Mouse (Mus musculus): Measurements from ENCODE around the gene Rasa4.
A peak's percentile ranks its signal among the peaks of the same experiment; 100 is the strongest.
"Not testable (repeated sequence)": the region's sequence is repeated elsewhere in the genome, so short reads cannot be mapped to it uniquely, and the experiment has no call there.

Gene Rasa4

DNA sequence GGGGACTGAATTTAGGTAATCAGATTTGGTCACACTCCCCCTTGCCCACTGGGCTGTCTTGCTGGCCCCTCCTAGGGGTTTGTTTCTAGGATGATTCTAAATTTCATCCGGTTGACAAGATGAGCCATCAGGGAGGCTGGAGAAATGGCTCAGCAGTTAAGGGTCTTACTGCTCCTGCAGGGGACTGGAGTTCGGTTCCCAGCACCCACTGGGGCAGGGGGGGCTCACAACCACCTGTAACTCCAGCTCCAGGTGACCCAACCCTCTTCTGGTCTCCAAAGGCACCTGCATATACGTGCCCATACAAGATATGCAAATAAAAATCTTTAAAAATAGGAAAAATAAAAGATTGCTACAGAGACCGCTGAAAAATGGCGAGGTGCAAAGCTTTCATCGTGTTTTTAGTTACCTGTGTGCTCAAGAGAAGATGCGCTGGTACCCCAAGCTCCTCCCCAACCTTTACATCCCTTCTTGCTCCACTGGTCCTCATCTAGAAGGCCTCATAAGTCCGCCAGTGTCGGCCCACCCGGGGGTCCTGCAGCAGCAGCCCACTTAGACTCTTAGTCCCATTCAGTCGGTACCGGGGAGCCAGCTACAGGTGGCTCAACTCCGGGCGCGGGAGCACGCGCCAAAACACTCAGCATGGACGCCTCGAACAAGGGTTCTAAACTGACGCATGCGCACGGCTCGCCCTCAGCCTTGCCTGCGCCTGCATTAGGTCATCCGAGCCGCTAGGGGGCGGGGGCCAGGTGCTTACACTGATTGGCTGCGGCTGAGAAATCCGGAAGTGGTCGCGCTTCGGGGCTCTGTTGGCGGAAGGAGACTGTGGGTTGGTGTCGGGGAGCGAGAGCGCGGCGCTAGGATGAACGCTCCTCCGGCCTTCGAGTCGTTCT lies 32.4 kb downstream of the Rasa4 start, which contains the start of gene Polr2j:
Gene Polr2j (plus strand): TSS at position 741 of the 893 bp plus-strand sequence.
- DNase-seq: peak; percentile 97

DNA sequence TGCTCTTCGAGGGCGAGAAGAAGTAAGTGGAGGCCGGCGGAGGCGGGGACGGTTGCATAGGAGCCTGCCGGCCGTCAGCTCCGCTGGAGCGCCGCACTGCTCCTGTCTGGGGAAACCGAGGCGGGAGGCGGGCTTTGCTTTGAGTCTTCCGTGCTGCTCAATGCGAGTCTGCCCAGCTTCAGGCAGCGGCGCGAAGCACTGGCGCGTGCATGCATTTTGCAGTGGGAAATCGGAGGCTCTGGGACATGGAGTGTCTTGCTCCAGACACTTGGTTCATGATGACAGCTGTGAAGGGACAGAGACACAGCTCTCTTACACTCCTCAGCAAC lies 33.0 kb downstream of the Rasa4 start:
- DNase-seq: no peak

DNA sequence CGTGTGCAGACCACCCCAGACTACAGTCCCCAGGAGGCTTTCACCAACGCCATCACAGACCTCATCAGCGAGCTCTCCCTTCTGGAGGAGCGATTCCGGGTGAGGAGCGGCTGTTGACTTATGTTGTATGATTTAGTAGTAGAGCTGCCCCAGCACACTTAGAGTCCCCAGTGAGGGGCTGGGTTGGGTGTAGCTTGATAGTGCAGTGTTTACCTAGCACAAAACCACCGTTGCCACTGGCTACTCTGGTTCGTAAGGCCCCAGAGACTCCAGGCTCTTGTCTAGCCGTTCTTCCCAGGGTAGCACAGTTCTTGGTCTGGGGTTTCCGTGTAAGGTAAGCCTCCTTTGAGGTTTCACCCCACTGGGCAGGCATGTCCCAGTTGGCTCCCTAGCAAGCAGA lies 38.4 kb downstream of the Rasa4 start:
- DNase-seq: no peak

DNA sequence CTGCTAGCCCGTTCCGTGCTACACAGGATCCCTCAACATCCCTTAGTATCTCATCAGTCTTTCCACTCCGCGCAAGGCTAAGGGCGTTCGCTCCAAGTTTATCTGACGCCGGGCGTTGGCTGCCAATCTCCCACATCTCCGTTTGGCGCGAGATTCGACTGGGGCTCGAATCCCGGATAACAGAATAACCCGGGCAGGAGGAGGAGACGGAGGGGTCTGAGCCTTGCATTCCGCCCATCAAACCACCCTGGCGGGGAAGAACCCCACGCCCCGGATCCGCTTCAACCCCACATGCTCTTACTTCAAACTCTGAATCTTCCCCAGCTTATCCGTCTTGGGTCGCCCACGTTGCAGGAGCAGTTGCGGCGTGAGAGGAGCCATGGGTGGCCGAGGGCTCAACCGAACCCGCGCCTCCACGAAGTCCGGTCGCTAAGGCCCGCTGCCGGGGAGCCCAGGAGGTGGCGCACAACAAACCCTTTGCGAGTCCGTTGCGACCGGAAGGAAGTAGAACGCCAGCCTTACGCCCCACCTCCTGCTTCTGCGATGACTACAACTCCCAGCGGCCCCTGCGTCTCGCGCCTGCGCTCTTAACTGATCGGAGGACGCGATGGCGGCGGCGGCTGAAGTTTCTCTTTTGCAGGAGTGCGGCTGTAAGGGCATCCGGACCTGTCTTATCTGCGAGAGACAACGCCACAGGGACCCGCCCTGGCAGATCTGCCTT lies 52.0 kb downstream of the Rasa4 start, which contains the start of the genes Lrwd1 and Alkbh4:
Gene Lrwd1 (minus strand): TSS at position 504 of the 721 bp plus-strand sequence.
Gene Alkbh4 (plus strand): TSS at position 576 of the 721 bp plus-strand sequence.
- peak; percentile 98 for DNase-seq

DNA sequence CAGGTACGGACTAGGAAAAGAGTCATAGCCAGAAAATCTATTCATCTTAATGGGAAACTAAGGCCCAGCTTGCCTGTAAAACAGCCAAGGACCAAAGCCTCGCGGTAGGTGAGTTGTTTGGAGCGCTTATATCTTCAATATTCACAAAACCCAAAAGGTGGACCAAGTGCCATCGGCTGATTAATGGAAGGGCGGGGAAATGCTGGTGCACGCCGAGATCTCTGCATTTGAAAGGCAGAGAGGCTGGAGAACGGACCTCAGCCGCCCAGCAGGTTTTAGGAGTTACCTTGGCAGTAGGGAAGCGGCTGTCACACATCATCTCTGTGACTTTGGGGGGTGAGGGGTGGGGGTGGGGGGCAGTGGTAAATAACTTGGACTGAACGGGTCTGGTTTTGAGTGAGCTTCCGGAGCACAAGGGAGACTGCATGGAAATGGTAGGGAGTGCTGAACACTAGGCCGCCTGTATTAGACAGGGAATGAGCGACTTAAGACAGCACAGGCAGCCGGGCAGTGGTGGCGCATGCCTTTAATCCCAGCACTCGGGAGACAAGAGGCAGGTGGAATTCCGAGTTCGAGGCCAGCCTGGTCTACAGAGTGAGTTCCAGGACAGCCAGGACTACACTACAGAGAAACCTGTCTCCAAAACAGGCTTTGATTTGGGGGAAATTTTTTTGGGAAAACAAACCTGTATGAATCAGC lies 52.7 kb downstream of the Rasa4 start:
- DNase-seq: no peak

DNA sequence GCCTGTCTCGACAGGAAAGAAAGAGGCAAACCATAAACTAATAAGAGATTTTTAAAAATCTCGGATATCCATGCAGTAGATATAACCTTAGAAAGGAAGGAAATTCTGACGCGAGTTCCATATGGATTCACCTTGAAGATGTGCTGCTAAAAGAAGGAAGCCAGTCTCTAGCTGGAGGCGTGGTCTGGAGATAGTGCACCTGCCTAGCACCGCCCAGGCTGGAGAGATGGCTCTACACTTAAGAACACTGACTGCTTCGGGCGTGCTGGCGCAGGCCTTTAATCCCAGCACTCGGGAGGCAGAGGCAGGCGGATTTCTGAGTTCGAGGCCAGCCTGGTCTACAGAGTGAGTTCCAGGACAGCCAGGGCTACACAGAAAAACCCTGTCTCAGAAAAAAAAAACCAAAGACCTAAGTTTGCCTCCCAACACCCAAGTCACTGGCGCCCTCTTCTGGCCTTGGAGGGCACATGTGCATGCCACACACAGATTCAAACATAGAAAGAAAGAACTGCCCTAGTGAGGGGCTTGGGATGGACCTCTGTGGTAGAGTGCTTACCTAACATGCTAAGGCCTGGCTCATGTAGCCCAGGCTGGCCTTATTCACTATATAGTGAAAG lies 54.0 kb downstream of the Rasa4 start:
- DNase-seq: peak; percentile 41

DNA sequence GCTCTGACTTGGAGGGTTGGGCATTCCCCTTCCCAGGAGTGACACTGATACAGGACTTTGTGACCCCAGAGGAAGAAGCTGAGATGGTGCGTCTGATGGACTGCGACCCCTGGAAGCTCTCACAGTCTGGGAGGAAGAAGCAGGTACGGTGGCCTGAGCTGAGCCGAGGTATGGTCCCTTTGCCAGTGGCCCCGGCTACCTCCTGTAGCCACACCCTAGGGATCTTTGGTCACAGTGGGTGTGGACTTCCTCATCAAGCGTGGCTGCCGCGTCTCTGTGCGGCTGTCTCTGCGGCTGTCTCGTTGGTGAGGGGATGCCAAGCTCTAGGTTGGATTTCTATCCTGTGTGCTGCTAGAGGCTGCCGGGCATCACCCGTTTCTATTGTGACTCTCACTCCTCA lies 55.7 kb downstream of the Rasa4 start:
- no peak for DNase-seq

DNA sequence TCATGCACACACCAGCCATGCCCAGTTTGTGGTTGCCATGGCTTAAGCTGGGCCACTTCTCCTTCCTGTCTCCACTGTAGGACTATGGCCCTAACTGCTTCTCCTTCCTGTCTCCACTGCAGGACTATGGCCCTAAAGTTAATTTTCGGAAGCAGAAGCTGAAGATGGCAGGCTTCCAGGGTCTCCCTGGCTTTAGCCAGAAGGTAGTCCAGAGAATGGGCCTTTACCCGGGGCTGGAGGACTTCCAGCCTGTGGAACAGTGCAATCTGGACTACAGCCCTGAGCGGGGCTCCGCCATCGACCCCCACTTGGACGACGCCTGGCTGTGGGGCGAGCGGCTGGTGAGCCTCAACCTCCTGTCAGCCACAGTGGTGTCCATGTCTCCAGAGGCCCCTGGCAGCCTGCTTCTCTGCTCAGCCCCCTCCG lies 56.4 kb downstream of the Rasa4 start:
- no peak for DNase-seq

DNA sequence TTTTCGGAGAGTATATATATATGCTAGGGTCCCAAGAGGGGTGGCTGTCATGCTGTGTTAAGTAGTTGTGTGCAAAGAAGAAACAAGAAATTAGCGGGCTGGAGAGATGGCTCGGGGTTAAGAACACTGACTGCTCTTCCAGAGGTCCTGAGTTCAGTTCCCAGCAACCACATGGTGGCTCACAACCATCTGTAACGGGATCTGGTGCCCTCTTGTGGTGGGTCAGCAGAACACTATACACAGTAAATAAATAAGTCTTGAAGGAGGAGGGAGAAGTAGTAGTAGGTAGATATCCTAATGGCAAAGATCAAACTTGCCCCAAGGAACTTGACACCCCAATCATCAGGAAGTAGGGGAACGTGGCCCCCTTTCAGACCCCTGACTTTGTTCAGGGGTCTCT lies 59.0 kb downstream of the Rasa4 start:
- no peak for DNase-seq

DNA sequence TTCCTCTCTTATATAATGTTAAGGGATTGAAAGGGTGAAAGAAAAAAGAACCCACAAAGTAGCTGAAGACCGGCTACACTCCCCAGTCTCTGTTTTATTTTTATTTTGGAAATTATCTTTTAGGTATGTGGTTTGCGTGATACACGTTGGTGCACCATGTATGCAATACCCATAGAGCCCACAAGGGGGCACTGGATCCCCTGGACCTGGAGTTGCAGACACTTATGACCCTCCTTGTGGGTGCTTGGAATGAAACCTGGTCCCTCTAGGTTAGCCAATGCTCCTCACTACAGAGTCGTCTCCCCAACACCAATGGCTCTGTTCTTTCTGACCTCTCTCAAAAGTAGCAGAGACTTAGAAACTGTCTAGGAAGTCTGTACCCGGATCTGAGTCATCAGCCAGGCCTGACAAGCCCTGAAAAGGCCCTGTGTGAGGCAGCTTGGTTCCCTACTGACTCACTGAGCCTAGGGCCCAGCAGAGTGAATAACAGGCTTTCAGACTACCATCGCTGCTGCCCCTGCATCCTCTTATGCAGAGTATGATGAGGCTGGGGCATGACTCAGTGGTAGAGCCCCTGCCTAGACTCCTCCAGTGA lies 59.5 kb downstream of the Rasa4 start:
- no peak for DNase-seq

DNA sequence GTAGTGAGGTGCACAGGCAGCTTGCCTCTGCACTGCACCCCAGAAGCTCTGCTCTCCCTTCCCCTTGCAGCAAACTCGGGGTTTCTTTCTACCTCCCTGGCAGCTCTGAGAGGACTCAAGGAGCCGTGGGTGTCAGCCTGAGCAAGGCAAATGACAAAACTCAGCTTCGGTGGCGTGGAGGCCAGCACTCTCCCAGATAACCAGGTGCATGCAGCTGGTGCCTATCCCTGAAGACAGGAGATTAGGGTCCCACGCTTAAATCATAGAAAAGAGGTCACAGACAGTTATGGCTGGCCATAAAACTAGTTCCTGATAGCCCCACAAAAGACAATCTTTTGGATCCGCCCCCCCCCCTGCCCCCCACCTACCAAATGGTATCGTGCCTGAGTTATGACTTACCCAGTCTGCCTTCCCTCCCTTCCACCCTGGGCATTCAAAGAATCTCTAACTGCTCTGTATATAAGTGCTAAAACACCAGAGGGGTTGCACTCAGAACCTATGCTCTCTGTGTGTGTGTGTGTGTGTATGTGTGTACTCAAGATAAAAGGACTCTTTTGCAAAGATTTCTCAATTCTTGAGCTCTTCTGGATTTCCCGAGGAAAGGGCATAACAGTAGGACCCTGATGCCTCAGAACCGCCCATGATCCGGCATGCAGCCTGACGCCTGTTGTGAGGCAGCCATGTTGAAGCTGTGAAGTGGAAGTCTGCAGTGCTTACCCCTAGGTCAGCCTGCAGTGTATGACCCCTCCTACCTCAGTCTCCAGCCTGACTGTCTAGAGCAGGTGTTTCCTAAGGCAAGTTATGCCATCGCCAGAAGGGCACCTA lies 61.1 kb downstream of the Rasa4 start:
- DNase-seq: peak; percentile 31

DNA sequence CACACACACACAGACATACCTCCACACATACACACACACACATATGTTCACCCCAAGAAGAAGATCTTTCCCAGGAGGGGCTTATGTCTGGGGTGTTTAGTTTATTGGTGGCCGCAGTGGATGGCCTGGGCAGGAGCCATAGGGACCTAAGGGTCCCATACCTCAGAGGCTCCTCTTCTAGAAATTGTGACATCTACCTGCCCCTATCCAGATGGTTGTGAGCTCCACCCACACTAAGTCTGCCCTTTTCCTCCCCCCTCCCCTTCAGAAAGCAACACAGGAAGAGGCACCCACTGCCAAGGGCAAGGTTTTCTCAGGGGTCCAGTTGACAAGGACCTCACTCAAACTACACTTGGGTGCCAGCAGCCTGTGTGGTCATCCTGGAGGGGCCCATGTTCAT lies 63.2 kb downstream of the Rasa4 start:
- no peak for DNase-seq

DNA sequence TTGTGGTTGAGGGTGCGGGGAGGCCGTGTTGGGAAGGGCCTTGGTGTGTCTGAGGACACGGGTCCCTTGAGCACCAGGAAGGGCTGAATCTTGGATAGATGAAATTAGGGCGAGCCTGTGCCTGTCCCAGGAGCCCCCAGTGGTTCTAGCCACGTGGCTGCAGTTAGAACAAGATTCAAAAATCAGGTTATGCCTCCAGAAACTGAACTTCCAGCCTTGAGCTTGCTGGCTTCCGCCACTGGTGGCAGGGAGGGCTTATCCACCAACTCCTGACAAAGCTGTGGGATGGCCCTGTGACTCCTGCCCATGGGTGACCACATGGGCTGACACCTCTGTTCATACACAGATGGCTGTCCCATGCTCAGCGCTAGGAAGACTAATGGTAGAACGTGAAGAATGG lies 64.0 kb downstream of the Rasa4 start:
- DNase-seq: no peak

DNA sequence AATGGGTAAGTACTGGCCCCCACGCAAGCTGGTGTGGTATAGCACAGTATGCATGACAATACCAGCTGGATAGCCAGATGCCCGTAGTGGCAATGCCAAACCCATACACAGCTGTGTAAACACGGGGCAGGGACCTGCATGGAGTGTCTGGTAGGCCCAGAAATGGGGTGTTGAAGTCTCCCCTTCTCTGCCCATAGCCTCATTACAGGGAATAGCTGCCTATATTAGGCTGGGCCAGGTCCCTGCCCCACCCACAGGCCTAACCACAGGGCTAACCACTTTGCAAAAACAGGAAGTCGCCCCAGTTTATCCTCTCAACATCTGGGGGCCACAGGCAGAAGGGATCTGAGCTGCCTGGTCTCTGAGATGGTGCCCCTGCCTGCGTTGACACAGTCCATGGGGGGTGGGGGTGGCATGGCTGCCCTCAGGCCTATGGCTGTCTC lies 65.4 kb downstream of the Rasa4 start:
- not testable (repeated sequence) for DNase-seq

DNA sequence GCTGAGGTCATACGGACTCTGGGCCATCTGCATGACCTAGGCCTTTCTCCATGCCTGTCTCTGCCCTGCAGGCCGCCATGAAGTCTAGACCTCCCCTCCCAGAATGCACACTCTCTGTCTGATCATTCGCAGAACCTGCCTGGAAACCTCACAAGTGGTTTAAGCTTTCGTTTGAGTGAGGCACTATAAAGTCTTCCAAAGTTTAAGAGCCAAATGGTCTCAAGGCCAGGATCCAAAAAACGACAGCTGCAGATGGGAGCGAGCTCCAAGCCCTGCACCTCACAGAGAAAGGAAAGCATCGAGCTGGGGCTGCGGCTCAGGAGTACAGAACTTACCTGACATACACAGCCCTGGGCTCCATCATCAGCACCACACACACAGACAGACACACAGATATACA lies 68.6 kb downstream of the Rasa4 start:
- no peak for DNase-seq

DNA sequence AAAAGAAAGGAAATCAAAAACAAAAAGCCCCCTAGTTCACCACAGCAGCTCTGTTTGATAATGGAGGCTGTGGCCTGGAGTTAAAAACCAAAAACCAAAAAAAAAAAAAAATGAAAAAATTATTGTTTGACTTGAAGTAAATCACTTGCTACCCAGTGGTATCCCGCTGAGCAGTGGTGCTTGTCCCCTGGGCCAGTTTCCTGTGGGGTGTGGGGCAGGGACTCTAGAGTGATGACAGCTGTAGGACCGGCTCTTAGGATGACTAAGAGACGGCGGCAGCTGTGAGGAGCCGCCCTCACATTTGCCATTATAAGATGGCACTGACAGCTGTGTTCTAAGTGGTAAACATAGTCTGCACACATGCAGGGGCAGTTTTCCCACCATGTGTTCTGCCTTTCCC lies 71.7 kb downstream of the Rasa4 start:
- DNase-seq: peak; percentile 51

DNA sequence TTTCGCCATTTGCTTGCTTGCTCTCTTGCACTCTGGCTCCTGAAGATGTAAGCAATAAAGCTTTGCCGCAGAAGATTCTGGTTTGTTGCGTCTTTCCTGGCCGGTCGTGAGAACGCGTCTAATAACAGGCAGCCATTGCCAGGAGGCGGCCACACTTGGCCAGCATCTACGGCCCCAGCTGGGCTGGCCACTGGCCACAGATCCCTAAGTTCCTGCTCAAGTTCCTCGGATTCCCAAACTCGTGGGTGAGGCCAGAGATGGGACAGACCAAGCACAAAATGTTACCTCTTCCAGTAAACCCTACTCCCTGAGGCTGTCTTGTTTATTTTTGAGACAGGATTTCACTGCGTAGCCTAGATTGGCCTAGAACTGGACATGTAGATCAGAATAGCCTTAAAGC lies 76.4 kb downstream of the Rasa4 start:
- peak; percentile 66 for DNase-seq

Data from kidney, postnatal 14 days (tissue).